Mouse (Mus musculus) left cerebral cortex, adult 8-10 months (tissue): ENCODE data around the gene Gsx2. TPM values are rescaled to one million over a fixed set of nuclear protein-coding genes. Genes with fewer than 3 reads are reported as not detected.

Experiments
- DNase-seq, 2 experiments: peaks; one replicate each; pipeline ENCODE4 v3.0.0; 2022; ENCODE audit warnings: low spot score in 2 of 2
- total RNA-seq, 4 experiments: library from RNA; stranded (reverse); gene quantifications; 2 replicates each; pipeline ENCODE4 v1.2.4; 2022

Gene Gsx2
- total RNA-seq, result under 1 TPM in 3 of 4 experiments, not detected in 1; 0.37 to 0.53 (median 0.39) TPM

- DNase-seq, result no peak
Measured at GRCm38 (mm10) chr5:75075383-75075941, at the start of gene Gsx2. Gsx2 (plus strand) TSS chr5:75075601.

GRCm38 (mm10) chr5:75035475-75035874, 39.9 kb upstream of the Gsx2 start:
- no peak for DNase-seq

DNA sequence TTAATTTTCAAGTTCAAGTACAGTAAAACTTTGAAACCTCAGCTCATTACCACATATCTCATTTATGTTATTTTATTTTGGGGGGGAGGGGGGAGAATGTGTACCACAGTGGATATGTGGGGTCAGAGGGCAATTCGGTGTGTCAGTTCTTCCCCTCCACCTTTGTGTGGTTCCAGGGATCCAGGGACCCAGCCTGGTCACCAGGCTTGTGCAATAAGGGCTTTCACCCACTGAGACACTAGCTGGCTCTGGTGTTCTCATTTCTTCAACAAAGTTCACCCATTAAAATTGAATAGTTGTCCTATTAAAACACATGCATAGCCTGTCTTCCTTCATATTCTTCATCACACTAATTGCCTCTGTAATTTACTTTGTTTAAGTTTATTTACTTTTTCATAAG, 36.1 kb upstream of the Gsx2 start:
- no peak for DNase-seq

DNA sequence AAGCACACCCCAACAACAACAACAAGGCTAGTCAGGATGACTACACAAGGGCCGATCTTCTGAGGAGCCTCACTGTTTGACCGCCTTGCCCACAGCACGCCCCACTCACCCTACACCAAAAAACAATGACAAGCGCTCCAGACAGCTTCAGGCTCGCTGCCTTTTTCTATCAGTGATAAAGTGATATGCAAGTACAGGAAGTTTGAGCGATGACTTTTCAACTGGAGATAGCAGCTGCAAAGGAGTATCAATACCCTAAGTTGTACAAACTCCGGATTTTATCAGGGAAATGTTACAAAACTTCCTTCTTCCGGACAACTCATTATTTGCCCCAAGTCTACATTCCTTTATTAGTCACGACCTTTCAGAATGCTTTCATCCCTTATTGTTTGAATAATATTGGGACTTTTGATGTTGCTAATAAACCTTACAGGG, 32.4 kb upstream of the Gsx2 start:
- DNase-seq, result no peak

GRCm38 (mm10) chr5:75043621-75044301, 31.6 kb upstream of the Gsx2 start:
- DNase-seq, result peak; percentile 18 to 46

DNA sequence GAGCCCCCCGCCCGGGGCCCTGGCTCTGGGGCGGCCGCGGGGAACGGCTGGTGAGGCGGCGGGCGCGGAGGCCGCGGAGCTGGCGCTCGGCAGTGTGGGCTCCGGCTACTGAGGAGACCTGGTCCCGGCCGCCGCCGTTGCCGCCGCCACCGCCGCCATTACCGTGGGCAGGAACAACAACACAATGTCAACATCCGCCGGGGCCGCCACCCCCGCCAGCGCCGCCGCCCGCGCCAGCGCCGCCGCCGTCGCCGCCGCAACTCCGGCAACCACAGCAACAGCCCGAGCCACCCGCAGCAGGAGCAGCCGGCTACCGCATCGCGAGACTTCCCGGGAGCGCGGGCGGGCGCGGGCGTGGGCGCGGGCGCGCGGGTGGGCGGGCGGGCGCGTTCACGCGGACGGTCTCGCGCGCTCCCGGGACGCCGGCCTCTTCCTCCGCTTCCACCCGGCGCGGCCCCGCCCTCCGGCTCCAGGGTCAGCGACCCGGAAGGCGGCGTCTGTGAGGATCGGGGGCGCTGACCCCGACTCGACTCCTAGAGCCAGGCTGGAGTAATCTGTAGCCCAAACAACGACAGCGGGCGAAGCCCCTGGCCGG, 31.0 kb upstream of the Gsx2 start, which contains the start of gene Chic2:
TSS of gene Chic2 (minus strand) at position 465 of the 595 bp plus-strand sequence.
- peak; percentile 56 to 67 for DNase-seq

DNA sequence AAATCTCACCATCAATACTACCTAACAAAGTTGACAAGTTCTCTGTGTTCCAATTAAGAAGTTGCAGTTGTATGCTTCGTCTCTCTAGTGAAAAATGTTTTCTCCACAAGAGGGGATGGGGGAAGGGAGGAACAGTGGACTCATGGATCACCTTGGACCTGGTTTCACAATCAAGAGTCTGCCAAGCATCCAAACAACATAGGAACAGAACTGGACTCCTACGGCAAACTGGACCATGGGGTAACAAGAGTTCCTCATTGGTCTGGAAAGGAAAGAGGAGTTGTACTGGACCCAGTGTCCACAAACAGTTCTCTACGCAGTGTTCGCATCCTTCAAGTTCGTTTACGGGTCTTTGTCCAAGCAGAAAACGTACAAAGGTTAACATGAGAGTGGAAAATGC, 30.0 kb upstream of the Gsx2 start:
- DNase-seq, result no peak

DNA sequence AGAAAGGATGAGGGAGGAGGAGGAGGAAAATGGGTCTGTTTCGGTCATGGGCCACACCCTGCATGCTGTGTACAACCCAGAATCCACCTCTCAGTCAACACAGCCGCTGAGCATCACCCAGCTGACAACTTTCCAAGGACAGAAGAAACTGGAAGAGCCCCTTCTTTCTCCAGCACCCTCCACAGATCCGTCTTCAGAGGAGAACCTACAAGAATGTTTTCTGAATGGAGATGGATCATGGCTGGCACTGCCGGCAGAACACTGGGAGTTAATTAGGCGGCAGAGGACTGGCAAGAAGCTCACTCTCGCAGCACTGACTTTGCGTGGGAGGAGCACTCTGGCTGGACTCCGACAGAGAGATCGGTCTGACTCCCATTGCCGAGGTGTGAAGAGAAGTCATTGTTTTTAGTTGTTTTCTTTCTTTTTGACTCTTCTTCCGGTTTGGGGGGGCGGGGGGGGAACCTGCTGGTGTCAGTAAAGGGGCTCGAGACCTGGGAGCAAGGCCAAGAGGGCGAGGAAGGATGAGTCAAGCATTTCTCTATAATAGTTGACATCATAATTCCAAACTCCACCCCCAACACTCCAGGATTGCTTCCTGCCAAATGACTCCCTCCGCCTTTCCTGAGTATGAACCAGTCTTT, 28.6 kb upstream of the Gsx2 start:
- peak in 1 of 2 experiments; percentile 45 for DNase-seq

DNA sequence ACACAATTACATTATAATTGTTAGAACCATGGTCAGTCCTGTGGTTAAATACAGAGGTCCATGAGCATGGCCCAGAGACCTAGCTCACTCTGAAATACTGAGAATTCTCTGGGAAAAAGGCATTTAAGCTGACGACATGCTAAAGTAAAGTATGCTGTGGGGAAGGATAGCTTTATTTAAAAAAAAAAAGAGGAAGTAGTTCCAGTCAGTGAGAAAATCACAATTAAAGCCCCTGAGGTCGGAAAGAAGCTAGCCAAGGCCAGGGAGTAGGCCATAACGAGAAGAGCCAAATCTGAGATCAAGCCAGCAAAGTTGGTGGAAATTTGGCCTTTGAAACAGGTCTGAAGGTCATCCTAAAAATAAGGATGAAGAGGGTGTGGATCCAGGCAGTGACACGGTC, 24.3 kb upstream of the Gsx2 start:
- no peak for DNase-seq

DNA sequence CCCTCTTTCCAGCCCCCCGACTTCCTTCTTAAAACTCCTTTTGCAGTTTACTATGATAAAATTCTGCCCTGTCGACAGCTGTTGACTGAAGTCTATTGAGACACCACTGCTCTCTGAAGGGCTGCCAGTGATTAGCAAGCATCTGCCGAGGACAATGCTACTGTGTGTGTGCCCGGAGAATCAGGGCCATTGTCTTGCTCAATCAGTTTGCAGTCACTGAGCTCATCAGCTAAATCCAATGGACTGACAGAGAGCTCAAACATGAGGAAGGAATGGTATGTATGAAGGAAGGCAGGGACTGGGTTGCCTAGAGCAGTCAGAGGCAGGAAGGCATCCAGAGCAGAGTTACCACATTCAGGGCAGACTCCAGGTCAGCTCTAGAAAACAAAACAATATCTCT, 12.2 kb upstream of the Gsx2 start:
- DNase-seq, result no peak

DNA sequence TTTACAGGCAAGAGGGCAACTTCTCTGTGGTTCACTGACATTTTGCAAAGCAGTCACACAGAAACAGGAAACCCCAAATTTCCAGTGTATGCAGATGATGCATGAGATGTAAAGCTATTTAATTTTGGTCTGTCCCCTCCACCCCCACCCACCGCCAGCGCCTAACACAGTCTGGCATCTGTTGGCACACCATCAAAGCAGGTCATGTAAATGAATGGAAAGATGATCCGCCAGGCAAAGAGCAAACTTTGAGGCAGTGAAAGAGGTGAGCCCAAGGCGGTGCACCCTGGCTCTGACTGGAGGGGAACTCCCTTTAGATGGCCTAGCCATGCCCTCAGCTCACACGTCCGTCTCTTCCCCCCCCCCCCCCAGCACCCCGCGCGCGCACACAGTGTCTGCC, 8.7 kb upstream of the Gsx2 start:
- no peak for DNase-seq

- DNase-seq, result peak in 1 of 2 experiments; percentile 28
Measured at GRCm38 (mm10) chr5:75067125-75067756, 8.2 kb upstream of the Gsx2 start.

- no peak for DNase-seq
Measured at GRCm38 (mm10) chr5:75070132-75070531, 5.3 kb upstream of the Gsx2 start.

GRCm38 (mm10) chr5:75070656-75071375, 4.6 kb upstream of the Gsx2 start:
- DNase-seq, result no peak

GRCm38 (mm10) chr5:75071951-75072350, 3.5 kb upstream of the Gsx2 start:
- no peak for DNase-seq

DNA sequence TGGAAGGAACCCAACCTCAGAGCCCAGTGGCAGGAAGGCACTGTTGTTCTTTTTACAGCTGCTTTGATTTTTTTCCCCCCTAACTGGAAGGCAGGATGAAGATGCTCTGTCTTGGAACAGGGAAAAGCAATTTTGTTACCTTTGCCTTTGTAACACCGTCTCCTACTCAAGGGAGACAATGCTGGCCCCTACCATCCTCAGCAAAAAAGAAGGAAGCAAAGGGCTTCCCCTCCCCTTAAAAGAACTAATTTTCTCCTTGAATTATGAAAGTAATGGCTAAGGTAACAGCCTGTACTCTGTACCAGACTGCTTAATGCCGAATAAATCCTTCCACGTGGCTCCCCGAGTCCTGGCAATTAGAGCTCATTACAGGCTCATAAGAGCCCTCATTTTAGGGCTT, 2.9 kb upstream of the Gsx2 start:
- DNase-seq, result no peak

DNA sequence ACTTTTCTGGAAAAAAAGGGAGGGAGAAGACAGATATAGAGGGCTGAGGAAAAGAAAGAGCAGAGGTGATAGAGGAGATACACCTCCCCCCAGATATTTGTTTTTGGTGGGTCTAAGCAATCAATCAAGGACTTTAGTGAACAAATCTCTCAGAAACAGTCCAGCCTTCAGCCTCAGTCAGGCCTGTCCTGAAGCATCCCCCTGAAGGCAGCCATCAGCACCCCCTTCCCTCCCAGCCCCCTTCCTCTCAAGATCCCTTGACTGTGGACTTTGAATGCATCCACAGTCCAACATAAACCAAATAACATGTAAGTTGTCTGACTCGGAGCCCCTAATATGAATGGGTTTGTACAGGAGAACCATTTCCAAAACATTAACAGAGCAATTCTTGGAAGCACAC, 2.2 kb upstream of the Gsx2 start:
- DNase-seq, result no peak

- no peak for DNase-seq
Measured at GRCm38 (mm10) chr5:75073684-75074083, 1.7 kb upstream of the Gsx2 start.

- no peak for DNase-seq
Measured at GRCm38 (mm10) chr5:75074132-75074531, 1.3 kb upstream of the Gsx2 start.

DNA sequence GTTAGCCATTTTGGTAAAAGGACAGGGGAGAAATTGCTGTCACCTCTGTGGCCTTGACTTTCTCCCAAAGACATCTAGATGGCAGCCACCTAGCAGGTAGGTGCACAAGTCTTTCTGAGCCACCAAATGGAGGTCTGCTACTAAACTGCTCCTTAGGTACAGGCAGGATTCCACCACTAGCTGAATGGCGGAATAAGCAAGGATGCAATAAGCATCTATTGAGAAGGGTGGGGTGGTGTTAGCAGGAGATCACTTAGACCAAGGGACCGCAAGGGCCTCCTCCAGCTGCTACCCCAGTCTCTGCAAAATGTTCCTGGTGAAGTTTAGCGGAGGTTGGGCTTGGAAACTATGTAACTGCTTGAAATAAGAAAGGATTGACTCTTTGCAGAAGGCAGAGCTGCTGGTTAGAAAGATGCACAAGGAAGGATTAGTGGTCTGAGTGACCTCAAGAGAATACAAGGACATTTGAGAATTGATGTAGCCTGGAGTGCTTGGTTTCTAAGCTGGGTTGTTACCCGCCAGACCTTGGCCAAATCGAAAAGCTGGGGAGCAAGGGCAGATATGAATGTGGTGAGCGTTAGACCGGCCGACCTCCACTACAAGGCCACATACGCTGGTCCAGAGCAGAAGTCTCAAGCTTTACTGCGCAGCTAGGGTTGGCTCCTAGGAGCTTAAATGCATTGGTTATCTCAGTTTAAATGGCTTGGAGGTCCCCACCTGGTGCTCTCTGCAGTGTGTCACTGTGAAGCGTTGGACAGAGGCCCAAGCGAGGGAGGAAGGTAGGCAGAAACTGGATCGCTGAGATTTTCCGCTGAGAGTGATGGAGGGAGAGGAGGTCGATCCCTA, 641 bp upstream of the Gsx2 start:
- DNase-seq, result no peak
